Mouse (Mus musculus): ENCODE measurements around the gene Grm7. TPM values are rescaled to one million over a fixed set of nuclear protein-coding genes. Genes with fewer than 3 reads are reported as not detected.

The Grm7 gene
- polyA plus RNA-seq, 1 experiment from 2014 or later, result 34.5 TPM

DNA sequence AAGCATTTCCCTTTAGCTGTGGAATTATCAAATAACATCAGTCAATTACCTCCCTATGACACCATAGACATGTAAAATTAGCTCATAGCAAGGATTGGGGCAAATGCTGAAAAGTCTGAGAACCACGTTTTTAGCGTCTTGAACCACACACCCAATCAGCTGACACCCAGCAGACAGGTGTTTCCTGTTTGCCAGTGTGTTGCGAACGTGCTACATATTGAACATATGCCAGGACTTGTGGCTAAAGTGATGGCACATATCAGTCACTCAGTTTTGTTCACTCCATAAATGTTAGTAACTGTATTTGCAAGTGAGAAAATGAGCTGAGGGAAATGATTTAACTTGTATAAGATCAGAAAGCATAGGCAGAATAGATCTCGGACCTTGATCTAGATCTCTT is 162.1 kb downstream of the Grm7 start:
- Histone ChIP-seq H3K4me1 (replicated peaks; ENCODE audit: control insufficient read depth, insufficient read depth, low read length) (no peaks in the 10 kb centered on the region), H3K27ac (no peak overlapping the region), H3K36me3 (replicated peaks; ENCODE audit: control insufficient read depth, insufficient read depth) (no peaks in the 10 kb centered on the region), H3K4me2 (replicated peaks) (no peak overlapping the region), H3K4me3 (replicated peaks; ENCODE audit: low read length) (no peak overlapping the region), H3K27me3 (ENCODE audit: control insufficient read depth, insufficient read depth, low read length) (no peaks in the 10 kb centered on the region), H3K9me3 (ENCODE audit: control insufficient read depth, low read length) (no peaks in the 10 kb centered on the region), H3K9ac (no peak overlapping the region)
- no peak for ATAC-seq (ENCODE audit: low FRiP score)
- 88% methylated on average over 5 of the region's 5 CpGs for WGBS
- no peak for DNase-seq (ENCODE audit: low spot score)

DNA sequence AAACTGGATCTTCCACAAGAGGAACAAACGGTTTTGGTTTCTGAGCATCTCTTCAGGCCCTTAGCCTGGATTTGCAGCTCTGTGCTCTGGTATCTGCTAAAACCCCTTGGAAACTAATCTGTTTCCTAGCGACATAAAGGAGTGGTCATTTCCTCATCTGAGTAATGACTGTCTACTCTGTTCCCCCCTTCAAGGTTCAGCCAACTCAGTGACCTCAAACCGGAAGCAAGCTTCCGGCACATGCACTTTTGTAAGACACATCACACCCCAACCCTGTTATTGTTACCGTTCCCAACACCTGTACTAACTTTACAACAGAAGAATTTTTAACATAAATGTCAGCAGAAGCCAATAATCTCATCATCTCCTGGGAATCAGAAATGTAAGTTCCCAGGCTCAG is 166.8 kb downstream of the Grm7 start:
- H3K4me1 ChIP-seq (replicated peaks; ENCODE audit: control insufficient read depth, insufficient read depth, low read length), result no peaks in the 10 kb centered on the region
- no peak overlapping the region for H3K4me2 ChIP-seq (replicated peaks)
- no peak overlapping the region for H3K9ac ChIP-seq
- H3K27ac ChIP-seq, result no peak overlapping the region
- no peaks in the 10 kb centered on the region for H3K36me3 ChIP-seq (replicated peaks; ENCODE audit: control insufficient read depth, insufficient read depth)
- H3K9me3 ChIP-seq (ENCODE audit: control insufficient read depth, low read length), result no peaks in the 10 kb centered on the region
- H3K27me3 ChIP-seq (ENCODE audit: control insufficient read depth, insufficient read depth, low read length), result no peaks in the 10 kb centered on the region
- DNase-seq (ENCODE audit: low spot score) (no peak), ATAC-seq (ENCODE audit: low FRiP score) (no peak)
- whole genome bisulfite sequencing, result 81% methylated on average over 5 of the region's 5 CpGs
- H3K4me3 ChIP-seq (replicated peaks; ENCODE audit: low read length), result no peak overlapping the region

DNA sequence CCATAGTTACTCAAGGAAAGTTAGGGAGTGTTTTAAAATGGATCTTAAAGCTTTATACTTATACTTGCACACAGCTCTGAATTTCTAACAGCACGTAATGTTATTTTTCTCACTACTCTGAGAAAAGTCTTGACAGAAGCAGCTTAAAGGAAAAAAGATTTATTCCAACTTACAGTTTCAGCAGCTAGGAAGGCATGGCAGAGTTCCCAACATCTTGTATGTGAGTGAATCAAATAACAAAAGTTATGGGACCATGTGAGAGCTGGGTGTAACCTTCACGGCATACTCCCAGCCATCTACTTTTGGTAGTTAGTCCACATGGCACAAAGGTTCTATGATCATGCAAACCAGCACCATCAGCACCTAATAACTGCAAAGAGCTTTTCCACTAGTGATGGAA is 172.9 kb downstream of the Grm7 start:
- Histone ChIP-seq H3K27ac (no peak overlapping the region), H3K4me3 (replicated peaks; ENCODE audit: low read length) (no peak overlapping the region), H3K36me3 (replicated peaks; ENCODE audit: control insufficient read depth, insufficient read depth) (no peaks in the 10 kb centered on the region), H3K4me1 (replicated peaks; ENCODE audit: control insufficient read depth, insufficient read depth, low read length) (no peaks in the 10 kb centered on the region), H3K9me3 (ENCODE audit: control insufficient read depth, low read length) (no peaks in the 10 kb centered on the region), H3K27me3 (ENCODE audit: control insufficient read depth, insufficient read depth, low read length) (no peaks in the 10 kb centered on the region), H3K4me2 (replicated peaks) (no peak overlapping the region), H3K9ac (no peak overlapping the region)
- no peak for DNase-seq (ENCODE audit: low spot score)
- WGBS, result 93% methylated on average over 2 of the region's 2 CpGs
- ATAC-seq (ENCODE audit: low FRiP score), result no peak

DNA sequence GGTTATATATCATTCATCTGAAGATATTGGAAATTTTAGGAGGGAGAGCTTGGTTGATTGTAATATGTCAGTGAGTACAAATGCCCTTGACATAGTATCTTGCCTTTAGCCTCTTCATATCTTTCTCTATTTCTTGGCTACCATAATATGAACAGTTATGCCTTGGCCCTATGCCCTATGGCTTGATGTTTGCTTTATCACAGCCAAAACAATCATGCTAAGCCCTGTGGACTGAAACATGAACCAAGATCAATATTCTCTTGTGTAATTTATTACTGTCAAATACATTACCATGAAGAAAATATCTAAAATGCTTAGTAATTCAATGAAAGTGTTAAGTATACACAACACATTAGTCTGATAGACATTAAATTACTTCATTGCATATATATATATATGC is 222.9 kb downstream of the Grm7 start:
- H3K9ac ChIP-seq, result no peak overlapping the region
- ATAC-seq (ENCODE audit: low FRiP score), result no peak
- no peak overlapping the region for H3K27ac ChIP-seq
- no peak for DNase-seq (ENCODE audit: low spot score)
- H3K36me3 ChIP-seq (replicated peaks; ENCODE audit: control insufficient read depth, insufficient read depth), result no peaks in the 10 kb centered on the region
- H3K4me1 ChIP-seq (replicated peaks; ENCODE audit: control insufficient read depth, insufficient read depth, low read length), result no peaks in the 10 kb centered on the region
- H3K4me2 ChIP-seq (replicated peaks), result no peak overlapping the region
- no peaks in the 10 kb centered on the region for H3K9me3 ChIP-seq (ENCODE audit: control insufficient read depth, low read length)
- no peak overlapping the region for H3K4me3 ChIP-seq (replicated peaks; ENCODE audit: low read length)
- H3K27me3 ChIP-seq (ENCODE audit: control insufficient read depth, insufficient read depth, low read length), result no peaks in the 10 kb centered on the region

DNA sequence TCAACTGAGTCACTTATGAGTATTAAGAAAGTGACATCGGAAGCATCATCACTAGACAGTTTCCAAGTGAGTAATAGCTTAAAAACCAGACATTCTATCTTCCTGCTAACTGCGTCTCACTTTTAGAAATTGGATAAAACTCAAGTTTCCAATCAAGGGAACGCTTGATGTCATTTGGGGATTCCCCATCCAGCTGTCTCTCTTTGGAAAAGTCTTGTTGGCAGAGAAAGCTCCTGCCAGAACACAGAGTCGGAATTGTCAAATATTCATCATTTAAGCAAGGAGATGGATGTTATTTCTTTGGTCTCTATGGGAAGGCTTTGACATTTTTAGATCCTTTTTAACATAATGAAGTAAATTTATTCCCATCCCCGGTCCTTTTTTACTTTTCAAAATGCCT is 336.6 kb downstream of the Grm7 start:
- Histone ChIP-seq H3K27ac (no peak overlapping the region), H3K36me3 (replicated peaks; ENCODE audit: control insufficient read depth, insufficient read depth) (no peaks in the 10 kb centered on the region), H3K9me3 (ENCODE audit: control insufficient read depth, low read length) (no peaks in the 10 kb centered on the region), H3K9ac (no peak overlapping the region), H3K27me3 (ENCODE audit: control insufficient read depth, insufficient read depth, low read length) (no peaks in the 10 kb centered on the region), H3K4me1 (replicated peaks; ENCODE audit: control insufficient read depth, insufficient read depth, low read length) (no peaks in the 10 kb centered on the region), H3K4me3 (replicated peaks; ENCODE audit: low read length) (no peak overlapping the region), H3K4me2 (replicated peaks) (no peak overlapping the region)
- WGBS, result 83% methylated on average over 5 of the region's 5 CpGs
- DNase-seq (ENCODE audit: low spot score), result no peak
- no peak for ATAC-seq (ENCODE audit: low FRiP score)

DNA sequence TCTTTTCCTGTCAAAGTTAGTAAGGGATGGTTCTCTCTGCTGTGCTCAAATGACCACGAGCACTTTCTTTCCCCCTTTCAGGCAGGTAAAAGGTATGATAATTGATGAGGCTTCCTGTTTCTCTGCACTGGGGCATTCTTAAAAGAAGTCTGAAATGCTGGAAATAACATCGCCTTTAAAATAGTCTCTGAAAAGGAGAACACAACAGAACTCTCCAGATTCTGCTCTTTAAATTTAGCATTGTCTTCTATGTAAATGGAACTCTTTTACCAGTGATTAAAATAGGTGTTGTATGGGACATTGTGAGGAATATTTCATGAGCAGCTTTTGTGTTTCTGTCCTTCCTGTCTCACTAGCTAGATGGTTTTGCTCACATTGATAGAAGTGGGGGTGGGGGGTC is 393.7 kb downstream of the Grm7 start:
- Histone ChIP-seq H3K4me2 (replicated peaks) (no peak overlapping the region), H3K27me3 (ENCODE audit: control insufficient read depth, insufficient read depth, low read length) (no peaks in the 10 kb centered on the region), H3K36me3 (replicated peaks; ENCODE audit: control insufficient read depth, insufficient read depth) (no peaks in the 10 kb centered on the region), H3K27ac (no peak overlapping the region), H3K4me3 (replicated peaks; ENCODE audit: low read length) (no peak overlapping the region), H3K9ac (no peak overlapping the region), H3K9me3 (ENCODE audit: control insufficient read depth, low read length) (no peaks in the 10 kb centered on the region), H3K4me1 (replicated peaks; ENCODE audit: control insufficient read depth, insufficient read depth, low read length) (no peaks in the 10 kb centered on the region)
- 74% methylated on average over 2 of the region's 2 CpGs for WGBS
- DNase-seq (ENCODE audit: low spot score) (no peak), ATAC-seq (ENCODE audit: low FRiP score) (no peak)

DNA sequence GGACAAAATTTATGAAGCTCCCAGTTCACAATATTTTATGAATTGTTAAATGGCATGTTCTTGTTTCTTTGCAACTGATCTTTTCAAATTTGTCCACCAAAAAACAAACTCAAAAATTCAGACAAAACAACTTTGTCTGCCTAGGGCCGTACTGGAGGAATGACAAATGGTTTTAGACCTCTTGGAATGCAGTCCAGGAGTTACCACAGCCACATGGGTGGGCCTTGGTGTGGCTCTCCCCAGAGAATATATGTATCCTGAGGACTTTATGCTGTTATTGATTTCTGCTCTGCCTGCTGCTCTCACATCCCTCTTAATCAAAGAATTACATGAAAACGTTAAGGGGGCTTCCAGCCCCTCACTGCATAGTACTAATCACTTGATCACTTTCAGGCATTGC is 400.5 kb downstream of the Grm7 start:
- ATAC-seq (ENCODE audit: low FRiP score), result no peak
- DNase-seq (ENCODE audit: low spot score), result no peak

DNA sequence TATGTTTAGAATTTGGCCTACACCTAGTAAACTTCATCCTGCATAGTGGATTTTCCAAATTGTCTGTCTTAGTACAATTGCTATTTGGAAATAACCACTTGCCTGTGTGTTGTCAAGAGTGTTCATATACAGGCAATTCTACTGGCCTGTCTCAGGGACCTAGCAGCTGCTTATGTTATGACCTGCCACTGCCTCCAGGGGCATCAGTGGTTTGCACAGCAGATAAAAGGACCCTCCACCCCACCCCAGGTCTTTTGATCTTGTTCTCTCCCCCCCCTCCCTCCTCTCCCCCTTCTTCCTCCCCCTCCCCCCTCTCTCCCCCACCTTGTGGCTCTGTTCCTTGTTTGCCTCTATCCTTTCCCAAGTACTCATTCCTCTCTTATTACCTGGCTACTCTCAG is 403.9 kb downstream of the Grm7 start:
- Histone ChIP-seq H3K4me1 (replicated peaks; ENCODE audit: control insufficient read depth, insufficient read depth, low read length) (no peaks in the 10 kb centered on the region), H3K4me2 (replicated peaks) (no peak overlapping the region), H3K36me3 (replicated peaks; ENCODE audit: control insufficient read depth, insufficient read depth) (no peaks in the 10 kb centered on the region), H3K9ac (no peak overlapping the region), H3K27ac (no peak overlapping the region), H3K27me3 (ENCODE audit: control insufficient read depth, insufficient read depth, low read length) (no peaks in the 10 kb centered on the region), H3K9me3 (ENCODE audit: control insufficient read depth, low read length) (no peaks in the 10 kb centered on the region), H3K4me3 (replicated peaks; ENCODE audit: low read length) (no peak overlapping the region)
- ATAC-seq (ENCODE audit: low FRiP score) (no peak), DNase-seq (ENCODE audit: low spot score) (no peak)

More for the DNA sequence above, 400.5 kb downstream of the Grm7 start:
- no peak overlapping the region for H3K4me3 ChIP-seq (replicated peaks; ENCODE audit: low read length)
- H3K4me2 ChIP-seq (replicated peaks), result no peak overlapping the region
- no peak overlapping the region for H3K9ac ChIP-seq
- no peaks in the 10 kb centered on the region for H3K9me3 ChIP-seq (ENCODE audit: control insufficient read depth, low read length)
- H3K27me3 ChIP-seq (ENCODE audit: control insufficient read depth, insufficient read depth, low read length), result no peaks in the 10 kb centered on the region
- 58% methylated on average over 2 of the region's 2 CpGs for WGBS
- H3K4me1 ChIP-seq (replicated peaks; ENCODE audit: control insufficient read depth, insufficient read depth, low read length), result no peaks in the 10 kb centered on the region
- no peaks in the 10 kb centered on the region for H3K36me3 ChIP-seq (replicated peaks; ENCODE audit: control insufficient read depth, insufficient read depth)
- no peak overlapping the region for H3K27ac ChIP-seq

DNA sequence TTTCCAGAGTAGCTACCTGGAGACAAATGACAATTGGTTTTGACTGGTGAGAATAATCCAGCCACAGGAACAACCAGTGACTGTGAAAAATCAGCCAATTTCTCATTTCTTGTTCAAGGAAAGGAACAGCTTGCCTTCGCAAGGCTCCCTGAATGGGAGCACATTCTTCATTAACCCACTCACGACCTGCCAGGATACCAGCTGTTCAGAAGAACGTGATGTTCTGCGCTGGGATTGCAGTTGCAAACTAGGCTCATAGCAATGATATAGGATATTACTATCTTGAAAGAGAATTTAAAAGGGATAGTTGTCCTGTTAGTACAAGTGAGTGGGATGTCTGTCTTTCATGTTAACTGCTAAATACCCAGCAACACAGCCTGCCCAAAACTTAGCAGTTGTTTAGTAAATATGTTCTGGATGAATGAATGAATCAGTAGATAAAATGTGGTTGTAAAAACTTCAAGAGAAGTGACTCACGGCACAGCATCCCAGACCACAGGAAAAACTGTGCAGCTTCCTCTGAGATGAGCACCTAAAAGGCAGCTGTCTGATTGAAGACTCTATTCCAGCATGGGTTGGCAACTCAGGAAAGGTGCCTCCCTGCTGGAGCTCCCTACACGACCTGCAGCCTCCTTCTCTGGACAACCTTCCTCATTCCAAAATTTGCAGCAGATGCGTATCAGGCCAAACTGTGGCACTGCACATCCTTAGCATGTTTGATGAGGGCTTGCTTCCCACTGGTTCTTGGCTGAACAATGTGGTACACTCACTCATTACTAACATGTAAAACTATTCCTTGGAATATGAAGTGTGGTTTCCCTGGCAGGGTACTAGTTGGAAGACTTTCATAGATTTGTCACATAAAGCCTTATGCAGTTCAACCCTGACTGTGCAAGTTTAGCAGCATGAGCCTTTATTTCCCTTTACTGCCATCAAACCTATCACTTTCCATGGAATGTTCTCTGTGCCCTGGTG is 408.9 kb downstream of the Grm7 start:
- ATAC-seq (ENCODE audit: low FRiP score) (no peak), DNase-seq (ENCODE audit: low spot score) (peak; percentile 36)
- 66% methylated on average over 7 of the region's 7 CpGs for WGBS
- Histone ChIP-seq H3K4me1 (replicated peaks; ENCODE audit: control insufficient read depth, insufficient read depth, low read length) (no peaks in the 10 kb centered on the region), H3K9me3 (ENCODE audit: control insufficient read depth, low read length) (no peaks in the 10 kb centered on the region), H3K27me3 (ENCODE audit: control insufficient read depth, insufficient read depth, low read length) (no peaks in the 10 kb centered on the region), H3K9ac (no peak overlapping the region), H3K27ac (no peak overlapping the region), H3K4me2 (replicated peaks) (no peak overlapping the region), H3K36me3 (replicated peaks; ENCODE audit: control insufficient read depth, insufficient read depth) (no peaks in the 10 kb centered on the region), H3K4me3 (replicated peaks; ENCODE audit: low read length) (no peak overlapping the region)

DNA sequence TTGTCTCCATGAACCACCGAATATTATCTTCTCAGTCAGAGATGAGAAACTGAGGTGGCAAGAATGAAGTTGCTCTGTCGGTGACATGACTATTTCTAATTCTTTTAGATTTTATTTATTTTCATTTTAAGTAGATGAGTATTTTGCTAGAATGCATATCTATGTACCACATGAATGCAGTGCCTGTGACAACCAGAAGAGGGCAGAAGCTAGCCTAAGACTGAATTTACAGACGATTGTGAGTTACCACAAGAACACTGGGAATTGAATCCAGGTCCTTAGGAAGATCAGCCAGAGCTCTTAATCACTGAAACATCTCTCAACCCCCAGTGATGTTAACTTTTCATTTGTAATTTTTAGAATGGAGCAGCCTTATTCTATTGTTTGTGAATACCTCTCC is 412.4 kb downstream of the Grm7 start:
- Histone ChIP-seq H3K4me3 (replicated peaks; ENCODE audit: low read length) (no peak overlapping the region), H3K4me2 (replicated peaks) (no peak overlapping the region), H3K9ac (no peak overlapping the region), H3K27me3 (ENCODE audit: control insufficient read depth, insufficient read depth, low read length) (no peaks in the 10 kb centered on the region), H3K36me3 (replicated peaks; ENCODE audit: control insufficient read depth, insufficient read depth) (no peaks in the 10 kb centered on the region), H3K27ac (no peak overlapping the region), H3K4me1 (replicated peaks; ENCODE audit: control insufficient read depth, insufficient read depth, low read length) (no peaks in the 10 kb centered on the region), H3K9me3 (ENCODE audit: control insufficient read depth, low read length) (no peaks in the 10 kb centered on the region)
- DNase-seq (ENCODE audit: low spot score) (no peak), ATAC-seq (ENCODE audit: low FRiP score) (no peak)
- 90% methylated on average over 3 of the region's 3 CpGs for WGBS

Measured in hindbrain, embryonic 14.5 days (tissue).